In genomic region chr6:6876731-6877130, GRCm38 (mm10) we compare ENCODE assay signal across 20 mouse cellular contexts. TPM values are rescaled to one million over a fixed set of nuclear protein-coding genes. Genes with fewer than 3 reads are reported as not detected.
DNase-seq lines count a peak whose midpoint lies in the region; ATAC-seq and TF ChIP-seq lines count a peak whose summit lies in the region.
"Had no signal": no experiment of that assay in that cellular context is flagged by ENCODE, and none has a peak within 500 bp of the region (broad histone marks: within the 10 kb centered on the region; RNA-seq: fewer than 3 reads in every experiment).

No protein-coding gene starts in this region.

- no peak overlapping the region for H3K27ac ChIP-seq in hindbrain, embryonic 10.5 days
- H3K27ac ChIP-seq in hindbrain, postnatal 0 days, result no peak overlapping the region
- H3K27ac ChIP-seq in forebrain, embryonic 13.5 days, result peak overlapping the region; percentile 96
- no peak overlapping the region for H3K27ac ChIP-seq in midbrain, embryonic 15.5 days
- H3K27ac ChIP-seq: heart, embryonic 15.5 days; limb, embryonic 12.5 days; liver, embryonic 13.5 days had no signal

- H3K4me1 ChIP-seq in hindbrain, embryonic 10.5 days (replicated peaks), result peaks cover 43% of the 10 kb centered on the region
- H3K4me1 ChIP-seq in hindbrain, postnatal 0 days (ENCODE audit: insufficient read depth, low read length), result no peaks in the 10 kb centered on the region; the same call in 1 of the 2 replicates
- H3K4me1 ChIP-seq in forebrain, embryonic 13.5 days, result peaks cover 12% of the 10 kb centered on the region; the same call in 1 of the 2 replicates
- peaks cover 9% of the 10 kb centered on the region for H3K4me1 ChIP-seq in midbrain, embryonic 15.5 days
- H3K4me1 ChIP-seq: liver, embryonic 13.5 days had no signal

- DNase-seq in hindbrain, embryonic 10.5 days (ENCODE audit: low spot score), result peak; percentile 32
- no peak for DNase-seq in hindbrain, postnatal 0 days (ENCODE audit: low spot score)
- DNase-seq in embryo, embryonic 11 days, result peak; percentile 24
- no peak for DNase-seq in kidney, postnatal 36 days
- DNase-seq in layer of hippocampus, postnatal 25 days (ENCODE audit: extremely low spot score in 1 of 2, low spot score in 1 of 2), result no peak
- no peak for DNase-seq in cerebellum, postnatal 25 days
- DNase-seq: adrenal gland, adult 2 months; heart, adult 18-20 months; kidney, adult 9 months; layer of hippocampus, postnatal 36 days; liver, embryonic 13.5 days had no signal

- H3K9me3 ChIP-seq in hindbrain, embryonic 10.5 days, result no peaks in the 10 kb centered on the region
- H3K9me3 ChIP-seq in hindbrain, postnatal 0 days (ENCODE audit: low read length), result no peaks in the 10 kb centered on the region
- H3K9me3 ChIP-seq in forebrain, embryonic 13.5 days (replicated peaks), result no peaks in the 10 kb centered on the region
- H3K9me3 ChIP-seq in midbrain, embryonic 15.5 days, result no peaks in the 10 kb centered on the region
- H3K9me3 ChIP-seq: heart, embryonic 15.5 days; limb, embryonic 12.5 days; liver, embryonic 13.5 days had no signal

- H3K36me3 ChIP-seq in hindbrain, embryonic 10.5 days, result no peaks in the 10 kb centered on the region
- no peaks in the 10 kb centered on the region for H3K36me3 ChIP-seq in hindbrain, postnatal 0 days (ENCODE audit: insufficient read depth, low read length)
- no peaks in the 10 kb centered on the region for H3K36me3 ChIP-seq in forebrain, embryonic 13.5 days (ENCODE audit: poor library complexity, severe bottlenecking)
- no peaks in the 10 kb centered on the region for H3K36me3 ChIP-seq in midbrain, embryonic 15.5 days (replicated peaks)
- H3K36me3 ChIP-seq: heart, embryonic 15.5 days; liver, embryonic 13.5 days had no signal

- no peak overlapping the region for H3K4me3 ChIP-seq in hindbrain, embryonic 10.5 days
- no peak overlapping the region for H3K4me3 ChIP-seq in hindbrain, postnatal 0 days (ENCODE audit: low read length)
- H3K4me3 ChIP-seq in forebrain, embryonic 13.5 days, result peak overlapping the region; percentile 67
- H3K4me3 ChIP-seq in midbrain, embryonic 15.5 days, result no peak overlapping the region
- H3K4me3 ChIP-seq: heart, embryonic 15.5 days; limb, embryonic 12.5 days; liver, embryonic 13.5 days had no signal

- no peak overlapping the region for H3K9ac ChIP-seq in hindbrain, postnatal 0 days (replicated peaks; ENCODE audit: low read length)
- peak overlapping the region; percentile 94 for H3K9ac ChIP-seq in forebrain, embryonic 13.5 days
- no peak overlapping the region for H3K9ac ChIP-seq in midbrain, embryonic 15.5 days
- H3K9ac ChIP-seq: heart, embryonic 15.5 days; limb, embryonic 12.5 days; liver, embryonic 13.5 days had no signal

- whole genome bisulfite sequencing in hindbrain, embryonic 10.5 days, result 11% methylated on average over 7 of the region's 7 CpGs
- 9% methylated on average over 7 of the region's 7 CpGs for WGBS in hindbrain, postnatal 0 days
- WGBS in forebrain, embryonic 13.5 days, result 14% methylated on average over 7 of the region's 7 CpGs
- 8% methylated on average over 7 of the region's 7 CpGs for WGBS in midbrain, embryonic 15.5 days

- H3K4me2 ChIP-seq in hindbrain, postnatal 0 days (ENCODE audit: low read depth, low read length), result no peak overlapping the region
- peak overlapping the region; percentile 81 for H3K4me2 ChIP-seq in forebrain, embryonic 13.5 days
- H3K4me2 ChIP-seq in midbrain, embryonic 15.5 days, result peak overlapping the region; percentile 8; the same call in 1 of the 2 replicates
- H3K4me2 ChIP-seq: heart, embryonic 15.5 days; limb, embryonic 12.5 days; liver, embryonic 13.5 days had no signal

- no peak for TF ChIP-seq CTCF in hindbrain, postnatal 0 days (IDR thresholded peaks at IDR 0.05; ENCODE audit: low read depth)

- peaks cover 100% of the 10 kb centered on the region for H3K27me3 ChIP-seq in hindbrain, embryonic 10.5 days (ENCODE audit: insufficient read depth, poor library complexity, severe bottlenecking)
- peaks cover 87% of the 10 kb centered on the region for H3K27me3 ChIP-seq in hindbrain, postnatal 0 days (ENCODE audit: insufficient read depth, low read length)
- peaks cover 95% of the 10 kb centered on the region for H3K27me3 ChIP-seq in forebrain, embryonic 13.5 days
- peaks cover 83% of the 10 kb centered on the region for H3K27me3 ChIP-seq in midbrain, embryonic 15.5 days (replicated peaks)

- ATAC-seq in hindbrain, postnatal 0 days, result no peak
- no peak for ATAC-seq in forebrain, embryonic 13.5 days
- ATAC-seq in midbrain, embryonic 15.5 days (replicated peaks), result no peak
- ATAC-seq: lung, postnatal 0 days had no signal

RNA-seq across cellular contexts. Expression of gene Dlx5, which starts 5.2 kb away (rescaled TPM):
- 3.4 and 14.5 TPM in 2 replicates for polyA plus RNA-seq in hindbrain, embryonic 10.5 days (2016; fragmentation: Nextera tagmentation; extraction: Ambion mirVana)
- not detected in 2 replicates for total RNA-seq in hindbrain, postnatal 0 days (2014; rRNA removed)
- polyA plus RNA-seq in hindbrain, postnatal 0 days (2015; fragmentation: Nextera tagmentation; extraction: Ambion mirVana), result 0.16 TPM in 1 of 2 replicates, not detected in the other
- 84.5 and 91.5 TPM in 2 replicates for polyA plus RNA-seq in forebrain, embryonic 13.5 days (2015; fragmentation: Nextera tagmentation; extraction: Ambion mirVana)
- 14.8 and 19.0 TPM in 2 replicates for polyA plus RNA-seq in midbrain, embryonic 15.5 days (2015; fragmentation: Nextera tagmentation; extraction: Ambion mirVana)
- 1 to 10 TPM; 4.2 to 6.1 TPM for total RNA-seq in layer of hippocampus, postnatal 25 days (2021)
- total RNA-seq: gastrocnemius, adult 8-10 months; hematopoietic stem cell, adult 5-6 weeks had no signal
- polyA plus RNA-seq: liver, embryonic 13.5 days; lung, postnatal 0 days; neural tube, embryonic 14.5 days; urinary bladder, adult 2 months had no signal

RNA-seq across cellular contexts. Expression of gene Dlx6, which starts 13.6 kb away (rescaled TPM):
- polyA plus RNA-seq in hindbrain, embryonic 10.5 days (2016; fragmentation: Nextera tagmentation; extraction: Ambion mirVana), result 0.47 and 1.0 TPM in 2 replicates
- not detected in 2 replicates for total RNA-seq in hindbrain, postnatal 0 days (2014; rRNA removed)
- polyA plus RNA-seq in hindbrain, postnatal 0 days (2015; fragmentation: Nextera tagmentation; extraction: Ambion mirVana), result not detected in 2 replicates
- 15.5 and 16.2 TPM in 2 replicates for polyA plus RNA-seq in forebrain, embryonic 13.5 days (2015; fragmentation: Nextera tagmentation; extraction: Ambion mirVana)
- 2.4 and 3.6 TPM in 2 replicates for polyA plus RNA-seq in midbrain, embryonic 15.5 days (2015; fragmentation: Nextera tagmentation; extraction: Ambion mirVana)
- 1 to 10 TPM; 6.2 to 8.1 TPM for total RNA-seq in layer of hippocampus, postnatal 25 days (2021)
- total RNA-seq: adrenal gland, adult 2 months; gastrocnemius, adult 8-10 months; heart, adult 18-20 months; hematopoietic stem cell, adult 5-6 weeks had no signal
- polyA plus RNA-seq: adrenal gland, adult 2 months; liver, embryonic 13.5 days; lung, postnatal 0 days; neural tube, embryonic 14.5 days; urinary bladder, adult 2 months had no signal

Comparison
In these comparisons a context has a peak if more than half of its experiments do, and no peak if none do; other contexts are left out.
1. DNase-seq: peak in hindbrain, embryonic 10.5 days (single experiment) and embryo, embryonic 11 days (single experiment); none in hindbrain, postnatal 0 days (single experiment), kidney, postnatal 36 days (0 of 2), layer of hippocampus, postnatal 25 days (0 of 2) and cerebellum, postnatal 25 days (0 of 2).